Mouse (Mus musculus) limb, embryonic 12.5 days (tissue): ENCODE results near the gene Etnk1. TPM values are rescaled to one million over a fixed set of nuclear protein-coding genes. Genes with fewer than 3 reads are reported as not detected.

Source experiments
- ATAC-seq: fragments of 200-750 bp; cut with Nextera tagmentation; 2 replicates; pipeline ENCODE4 v1.8.0; 2017; ENCODE audit warnings: low read depth, moderate TSS enrichment; ENCODE audit not compliant: insufficient number of reproducible peaks, insufficient read depth, low FRiP score, low TSS enrichment
- H3K27ac ChIP-seq: fragments of 300-500 bp; sonication (generic); 2 replicates; pipeline ENCODE4 v1.5.1; 2016; ENCODE audit warnings: mild to moderate bottlenecking, moderate library complexity
- H3K27me3 ChIP-seq: fragments of 300-500 bp; sonication (generic); 2 replicates; pipeline ENCODE4 v1.6.1; 2016; ENCODE audit warnings: mild to moderate bottlenecking, moderate library complexity
- H3K36me3 ChIP-seq: fragments of 300-500 bp; sonication (generic); 2 replicates; pipeline ENCODE4 v1.6.1; 2016; ENCODE audit warnings: mild to moderate bottlenecking, moderate library complexity
- H3K4me1 ChIP-seq: fragments of 300-500 bp; sonication (generic); replicated peaks from 2 replicates; pipeline ENCODE4 v1.6.1; 2016
- H3K4me2 ChIP-seq: fragments of 300-500 bp; sonication (generic); 2 replicates; pipeline ENCODE4 v1.6.1; 2016; ENCODE audit warnings: mild to moderate bottlenecking, moderate library complexity
- H3K4me3 ChIP-seq: fragments of 300-500 bp; sonication (generic); replicated peaks from 2 replicates; pipeline ENCODE4 v1.5.1; 2016; ENCODE audit warnings: mild to moderate bottlenecking
- H3K9ac ChIP-seq: fragments of 300-500 bp; sonication (generic); replicated peaks from 2 replicates; pipeline ENCODE4 v1.6.1; 2016; ENCODE audit warnings: mild to moderate bottlenecking, moderate library complexity
- H3K9me3 ChIP-seq: fragments of 300-500 bp; sonication (generic); 2 replicates; pipeline ENCODE4 v1.6.1; 2016; ENCODE audit warnings: mild to moderate bottlenecking, moderate library complexity
- WGBS: fragments of 180-500 bp; shearing (Covaris S2); methylation state at CpG from one replicate; pipeline ENCODE4 v1.1.7; 2016; 5-methylcytosine and 5-hydroxymethylcytosine counted together
- polyA plus RNA-seq: library from polyadenylated mRNA; unstranded; fragments of >200 nt; fragmentation: Nextera tagmentation; extraction: Ambion mirVana; gene quantifications from 2 replicates; pipeline ENCODE4 v1.2.1, GENCODE M21; 2016

The Etnk1 gene
- polyA plus RNA-seq, 1 experiment from 2014 or later, result 24.2 TPM

GRCm38 (mm10) chr6:143163956-143164905 lies 2.8 kb upstream of the Etnk1 start:
- Histone ChIP-seq H3K4me3 (no peak overlapping the region), H3K4me2 (no peak overlapping the region), H3K4me1 (peaks cover 10% of the 10 kb centered on the region), H3K36me3 (no peaks in the 10 kb centered on the region), H3K9ac (no peak overlapping the region), H3K27ac (no peak overlapping the region), H3K27me3 (no peaks in the 10 kb centered on the region), H3K9me3 (no peaks in the 10 kb centered on the region)
- WGBS, result 89% methylated on average over 15 of the region's 15 CpGs
- no peak for ATAC-seq

DNA sequence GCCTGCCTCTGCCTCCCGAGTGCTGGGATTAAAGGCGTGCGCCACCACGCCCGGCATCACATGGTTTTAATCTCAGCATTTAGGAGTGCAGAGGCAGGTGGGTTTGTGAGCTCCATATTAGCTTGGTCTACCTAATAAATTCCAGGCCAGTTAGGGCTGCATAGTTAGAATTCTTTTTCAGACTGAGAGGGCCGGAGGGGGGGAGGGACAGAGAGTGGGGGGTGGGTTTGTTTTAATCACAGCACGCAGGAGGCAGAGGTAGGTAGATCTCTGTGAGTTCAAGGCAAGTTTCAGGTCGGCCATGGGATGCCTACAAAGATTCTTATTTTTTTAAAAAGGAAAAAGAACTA lies 2.1 kb upstream of the Etnk1 start:
- WGBS, result 62% methylated on average over 8 of the region's 8 CpGs
- H3K9ac ChIP-seq, result no peak overlapping the region
- no peaks in the 10 kb centered on the region for H3K27me3 ChIP-seq

GRCm38 (mm10) chr6:143165404-143166257 lies 1.4 kb upstream of the Etnk1 start:
- H3K4me2 ChIP-seq, result peak overlapping the region; percentile 90
- H3K27ac ChIP-seq, result no peak overlapping the region
- no peak overlapping the region for H3K9ac ChIP-seq
- H3K27me3 ChIP-seq, result no peaks in the 10 kb centered on the region
- H3K36me3 ChIP-seq, result no peaks in the 10 kb centered on the region
- H3K4me3 ChIP-seq, result no peak overlapping the region
- whole genome bisulfite sequencing, result 66% methylated on average over 15 of the region's 15 CpGs
- H3K9me3 ChIP-seq, result no peaks in the 10 kb centered on the region
- no peak for ATAC-seq
- H3K4me1 ChIP-seq, result peaks cover 22% of the 10 kb centered on the region

More for the DNA sequence above, 2.1 kb upstream of the Etnk1 start:
- Histone ChIP-seq H3K4me2 (no peak overlapping the region), H3K4me1 (peaks cover 15% of the 10 kb centered on the region), H3K27ac (no peak overlapping the region), H3K9me3 (no peaks in the 10 kb centered on the region), H3K36me3 (no peaks in the 10 kb centered on the region), H3K4me3 (no peak overlapping the region)
- ATAC-seq, result no peak

DNA sequence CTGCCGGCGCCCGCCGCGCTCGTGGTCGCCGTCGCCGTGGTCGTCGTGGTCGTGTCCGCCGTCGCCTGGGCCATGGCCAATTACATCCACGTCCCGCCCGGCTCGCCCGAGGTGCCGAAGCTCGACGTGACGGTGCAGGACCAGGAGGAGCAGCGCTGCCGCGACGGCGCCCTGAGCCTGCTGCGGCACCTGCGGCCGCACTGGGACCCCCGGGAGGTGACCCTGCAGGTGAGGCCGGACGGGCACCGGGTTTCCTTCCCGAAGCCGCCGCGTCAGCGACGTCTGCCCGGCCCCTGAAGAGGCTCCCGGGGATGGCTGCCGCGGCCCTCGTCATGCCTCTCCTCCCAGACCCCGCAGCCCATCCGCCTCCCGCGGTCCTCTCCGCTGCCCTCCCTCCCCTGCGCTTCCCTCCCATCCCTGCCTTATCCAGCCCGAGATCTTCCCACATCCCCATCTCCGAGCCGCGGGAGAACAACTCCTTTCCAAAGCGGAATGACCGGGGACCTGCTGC lies 443 bp downstream of the Etnk1 start:
- no peaks in the 10 kb centered on the region for H3K9me3 ChIP-seq
- H3K4me3 ChIP-seq, result peak overlapping the region; percentile 86
- no peaks in the 10 kb centered on the region; the same call in 1 of the 2 replicates for H3K36me3 ChIP-seq
- peak overlapping the region; percentile 92 for H3K27ac ChIP-seq
- no peaks in the 10 kb centered on the region for H3K27me3 ChIP-seq
- WGBS, result under 1% methylated on average over 43 of the region's 60 CpGs
- H3K4me1 ChIP-seq, result peaks cover 39% of the 10 kb centered on the region
- H3K9ac ChIP-seq, result peak overlapping the region; percentile 82
- H3K4me2 ChIP-seq, result peak overlapping the region; percentile 90
- peak; percentile 35 for ATAC-seq

DNA sequence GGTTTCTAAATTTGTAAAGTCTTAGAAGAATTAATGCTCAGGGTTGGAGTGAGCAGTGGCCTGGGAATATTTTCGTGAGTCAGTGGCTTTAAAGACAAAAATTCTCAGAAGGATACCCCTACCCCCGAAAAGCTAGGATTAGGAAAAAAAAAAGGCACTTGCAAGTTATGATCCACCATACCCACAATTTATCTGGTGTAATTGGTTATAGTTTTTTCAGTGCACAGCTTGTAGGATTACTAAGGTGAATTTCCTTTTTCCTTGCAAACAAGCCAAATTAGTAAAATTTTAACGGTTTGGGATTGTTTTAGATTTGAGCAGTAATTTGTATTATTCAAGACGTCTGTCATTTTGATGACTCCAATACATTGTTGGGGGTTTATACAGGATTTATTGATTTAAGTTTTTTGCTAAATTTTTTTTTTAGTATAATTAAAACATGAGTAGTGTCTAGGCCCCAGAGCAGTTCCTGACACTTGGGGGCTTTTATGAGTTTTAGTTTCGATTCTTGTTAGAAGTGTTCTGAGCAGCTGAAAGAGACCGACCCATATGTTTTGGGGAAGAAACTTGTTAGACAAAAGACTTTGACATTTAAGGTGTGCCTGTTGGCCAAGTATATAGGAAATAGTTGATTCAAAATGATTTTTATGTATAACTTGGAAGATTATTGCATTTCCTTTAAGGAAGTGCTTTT lies 1.1 kb downstream of the Etnk1 start:
- Histone ChIP-seq H3K4me3 (peak overlapping the region; percentile 86), H3K9me3 (0 out of 2 replicates have a peak, but pooled peaks cover 3% of the 10 kb centered on the region), H3K27ac (peak overlapping the region; percentile 92; the same call in 1 of the 2 replicates), H3K9ac (peak overlapping the region; percentile 82), H3K36me3 (peaks cover 6% of the 10 kb centered on the region), H3K4me1 (peaks cover 39% of the 10 kb centered on the region), H3K4me2 (peak overlapping the region; percentile 90), H3K27me3 (no peaks in the 10 kb centered on the region)
- ATAC-seq, result no peak
- 14% methylated on average over 6 of the region's 6 CpGs for WGBS

DNA sequence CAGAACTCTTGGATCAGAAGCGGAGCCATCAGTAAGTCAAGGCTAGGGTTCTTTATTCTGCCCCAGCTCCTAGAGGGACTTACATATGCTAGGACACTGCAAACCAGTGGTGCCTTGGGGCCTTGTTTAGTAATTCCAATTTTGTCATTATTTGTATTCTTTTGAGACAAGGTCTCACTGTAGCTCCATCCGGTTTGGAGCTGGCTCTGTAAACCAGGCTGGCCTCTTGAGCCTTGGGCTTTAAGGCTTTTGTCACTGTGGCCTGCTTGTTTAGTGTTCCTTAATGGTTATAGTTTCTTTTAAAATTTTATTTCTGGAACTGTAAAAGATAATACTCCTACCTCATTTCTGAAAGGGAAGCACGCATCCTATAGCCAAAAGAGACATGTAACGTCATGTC lies 2.4 kb downstream of the Etnk1 start:
- peaks cover 42% of the 10 kb centered on the region for H3K4me1 ChIP-seq
- H3K4me2 ChIP-seq, result peak overlapping the region; percentile 90
- WGBS, result 72% methylated on average over 4 of the region's 4 CpGs
- peaks cover 13% of the 10 kb centered on the region for H3K36me3 ChIP-seq
- H3K27ac ChIP-seq, result no peak overlapping the region
- no peak overlapping the region for H3K9ac ChIP-seq
- ATAC-seq, result no peak
- H3K27me3 ChIP-seq, result no peaks in the 10 kb centered on the region
- H3K4me3 ChIP-seq, result no peak overlapping the region
- H3K9me3 ChIP-seq, result 0 out of 2 replicates have a peak, but pooled peaks cover 3% of the 10 kb centered on the region

DNA sequence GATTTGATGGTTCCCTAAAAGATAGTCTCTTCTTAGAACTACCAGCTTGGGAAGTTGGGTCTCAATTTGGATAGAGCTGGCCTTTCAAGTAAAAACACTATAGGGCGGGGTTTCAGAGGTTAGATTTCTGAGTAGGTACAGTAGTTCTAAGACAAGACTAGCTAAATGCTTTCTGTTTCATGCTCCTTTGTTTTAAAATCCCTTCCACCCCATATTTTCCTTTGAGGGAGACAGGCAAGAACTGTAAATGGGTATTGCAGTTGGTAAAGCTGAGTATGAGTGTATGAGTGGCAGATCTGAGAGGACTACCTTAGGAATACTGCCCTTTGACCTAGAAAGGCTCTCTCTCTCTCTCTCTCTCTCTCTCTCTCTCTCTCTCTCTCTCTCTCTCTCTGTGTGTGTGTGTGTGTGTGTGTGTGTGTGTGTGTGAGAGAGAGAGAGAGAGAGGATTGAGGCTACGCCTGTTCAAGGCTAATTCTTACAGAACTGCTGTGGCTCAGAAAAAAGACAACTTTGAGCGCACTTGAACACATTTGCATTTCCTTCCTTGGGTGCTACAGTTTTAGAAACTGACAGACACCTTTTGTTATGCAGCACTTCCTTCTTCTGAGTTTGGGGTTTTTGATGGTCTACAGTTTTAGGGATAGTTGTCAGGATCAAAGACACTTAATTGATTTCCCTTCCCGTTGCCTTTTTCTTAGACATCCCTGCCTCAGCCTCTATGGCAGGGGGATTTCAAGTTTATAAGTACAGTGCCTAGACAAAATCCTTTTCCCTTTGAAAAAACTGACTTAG lies 3.3 kb downstream of the Etnk1 start:
- 81% methylated on average over 4 of the region's 4 CpGs for WGBS
- peaks cover 15% of the 10 kb centered on the region for H3K36me3 ChIP-seq
- no peak overlapping the region for H3K4me3 ChIP-seq
- 0 out of 2 replicates have a peak, but pooled peaks cover 3% of the 10 kb centered on the region for H3K9me3 ChIP-seq
- no peaks in the 10 kb centered on the region for H3K27me3 ChIP-seq
- no peak for ATAC-seq
- no peak overlapping the region for H3K9ac ChIP-seq
- no peak overlapping the region for H3K4me2 ChIP-seq
- peaks cover 52% of the 10 kb centered on the region for H3K4me1 ChIP-seq
- no peak overlapping the region for H3K27ac ChIP-seq

DNA sequence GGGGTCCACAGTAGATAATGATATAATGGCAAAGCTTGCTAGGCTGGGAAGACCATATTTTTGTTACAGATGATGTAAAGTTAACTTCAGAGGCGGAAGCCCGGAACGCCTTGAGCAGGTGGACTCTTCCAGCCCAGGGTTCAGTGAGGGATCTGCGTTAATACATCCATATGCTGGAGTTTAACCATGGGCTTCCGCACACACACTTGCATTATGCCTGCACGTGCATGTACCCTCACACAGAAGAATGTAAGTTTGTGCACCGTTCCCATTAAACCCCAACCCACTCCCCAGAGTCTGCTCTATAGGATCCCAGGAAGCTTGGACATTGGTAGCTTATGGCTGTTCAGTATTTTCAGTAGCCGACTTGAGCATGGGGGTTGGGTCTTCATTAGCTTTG lies 4.0 kb downstream of the Etnk1 start:
- Histone ChIP-seq H3K9ac (no peak overlapping the region), H3K27ac (no peak overlapping the region), H3K36me3 (peaks cover 15% of the 10 kb centered on the region), H3K4me2 (no peak overlapping the region), H3K27me3 (no peaks in the 10 kb centered on the region), H3K9me3 (0 out of 2 replicates have a peak, but pooled peaks cover 3% of the 10 kb centered on the region), H3K4me1 (peaks cover 59% of the 10 kb centered on the region), H3K4me3 (no peak overlapping the region)
- ATAC-seq, result no peak
- 80% methylated on average over 8 of the region's 8 CpGs for WGBS

- H3K4me3 ChIP-seq, result no peak overlapping the region
- WGBS, result 40% methylated on average over 11 of the region's 11 CpGs
- 0 out of 2 replicates have a peak overlapping the region, but pooled peaks have one; percentile 14 for H3K27ac ChIP-seq
- H3K9me3 ChIP-seq, result 0 out of 2 replicates have a peak, but pooled peaks cover 3% of the 10 kb centered on the region
- H3K9ac ChIP-seq, result no peak overlapping the region
- H3K4me2 ChIP-seq, result no peak overlapping the region
- no peak for ATAC-seq
- no peaks in the 10 kb centered on the region for H3K27me3 ChIP-seq
- H3K36me3 ChIP-seq, result peaks cover 15% of the 10 kb centered on the region
- H3K4me1 ChIP-seq, result peaks cover 60% of the 10 kb centered on the region
Observed at GRCm38 (mm10) chr6:143171781-143172465, 4.9 kb downstream of the Etnk1 start.
